Mouse (Mus musculus) embryo, embryonic 9.5 days (tissue): Measurements from ENCODE around the gene Dmbt1.
"Not testable (repeated sequence)": the region's sequence is repeated elsewhere in the genome, so short reads cannot be mapped to it uniquely, and the experiment has no call there.

Experiments used
- DNase-seq: peaks from one replicate; pipeline ENCODE4 v3.0.0-alpha.2; 2017; ENCODE audit errors: extremely low spot score

Dmbt1 gene

GRCm38 (mm10) chr7:131031755-131032154, at the start of gene Dmbt1:
Gene Dmbt1, plus strand, starts transcription at chr7:131032053.
- DNase-seq = no peak

DNA sequence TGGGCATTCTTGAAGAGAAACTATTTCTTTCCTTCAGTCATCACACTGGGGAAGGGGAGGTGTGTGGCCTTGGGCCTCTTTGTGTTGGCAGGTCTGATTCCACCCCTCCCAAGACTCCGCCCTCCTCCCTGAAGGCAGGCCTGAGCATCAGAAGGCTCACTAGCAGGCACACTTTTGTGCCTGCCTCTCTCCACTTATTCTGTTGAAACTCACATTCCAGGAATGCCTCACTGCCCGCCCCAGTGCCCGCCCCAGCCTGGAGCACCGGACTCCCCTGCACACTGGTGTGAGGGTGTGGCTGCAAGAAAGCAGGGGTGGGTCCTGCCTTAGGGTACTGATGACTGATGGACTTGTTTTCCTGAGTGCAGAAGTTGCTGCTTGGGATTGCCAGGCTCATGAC, 49.5 kb upstream of the Dmbt1 start:
- peak; percentile 51 for DNase-seq

DNA sequence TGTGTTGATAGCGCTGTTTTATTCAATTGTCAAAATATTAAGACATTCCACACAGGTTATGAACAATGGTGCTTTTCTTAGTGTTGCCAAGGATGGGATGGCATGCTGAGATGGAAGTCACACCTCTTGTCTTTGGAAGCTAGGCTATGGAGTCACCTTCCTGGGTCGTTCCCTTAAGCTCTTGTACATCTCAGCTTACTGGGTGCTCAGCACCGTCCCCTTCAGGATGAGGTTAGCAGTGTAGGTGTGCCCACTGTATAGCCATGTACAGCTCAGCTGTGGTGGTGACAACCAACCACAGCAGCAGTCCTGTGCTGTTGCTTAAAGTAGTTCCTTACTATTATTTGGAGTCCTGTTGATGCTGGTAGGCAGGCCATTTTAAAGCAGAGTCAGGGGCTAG, 49.0 kb upstream of the Dmbt1 start:
- DNase-seq = no peak

DNA sequence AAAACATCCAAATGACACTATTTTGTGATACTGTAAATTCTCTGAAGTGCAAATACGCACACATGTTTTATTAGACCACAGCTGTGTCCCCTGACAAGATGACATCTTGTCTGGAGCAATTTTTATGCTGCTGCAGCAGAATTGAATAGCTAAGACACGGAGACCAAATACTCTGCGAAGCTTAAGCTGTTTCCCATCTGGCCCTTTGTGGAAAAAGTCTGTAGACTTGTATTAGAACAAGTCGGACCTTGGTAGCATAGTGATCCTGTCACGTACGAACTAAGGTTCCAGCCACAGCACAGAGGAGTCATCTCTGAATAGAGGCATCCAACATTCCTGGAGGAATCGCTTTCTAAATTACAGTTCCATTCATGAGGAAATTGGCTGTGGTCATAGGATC, 47.6 kb upstream of the Dmbt1 start:
- no peak for DNase-seq

DNA sequence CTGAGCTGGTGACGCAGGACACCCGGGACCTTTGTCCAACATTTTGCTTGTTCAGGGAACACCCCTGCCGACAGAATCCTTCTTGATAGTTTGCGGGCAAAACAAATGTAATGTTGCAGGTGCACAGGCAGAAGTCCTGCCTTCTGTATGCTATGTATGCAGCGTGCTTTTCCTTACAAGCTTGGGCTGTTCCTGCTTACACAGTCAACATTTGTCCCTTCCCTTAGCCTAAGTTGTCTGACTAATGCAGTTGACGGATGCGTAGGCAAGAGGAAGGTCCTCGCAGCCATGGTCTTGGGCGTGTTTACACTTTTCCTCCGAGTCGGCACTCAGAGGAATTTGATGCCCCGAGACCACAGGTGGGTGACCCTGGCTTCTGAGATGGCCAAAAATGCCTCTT, 46.7 kb upstream of the Dmbt1 start:
- no peak for DNase-seq

- DNase-seq = no peak
Measured at GRCm38 (mm10) chr7:130985716-130986115, 46.1 kb upstream of the Dmbt1 start.

GRCm38 (mm10) chr7:130988146-130988545, 43.7 kb upstream of the Dmbt1 start:
- DNase-seq = no peak

- DNase-seq = no peak
Measured at GRCm38 (mm10) chr7:130989371-130989770, 42.5 kb upstream of the Dmbt1 start.

DNA sequence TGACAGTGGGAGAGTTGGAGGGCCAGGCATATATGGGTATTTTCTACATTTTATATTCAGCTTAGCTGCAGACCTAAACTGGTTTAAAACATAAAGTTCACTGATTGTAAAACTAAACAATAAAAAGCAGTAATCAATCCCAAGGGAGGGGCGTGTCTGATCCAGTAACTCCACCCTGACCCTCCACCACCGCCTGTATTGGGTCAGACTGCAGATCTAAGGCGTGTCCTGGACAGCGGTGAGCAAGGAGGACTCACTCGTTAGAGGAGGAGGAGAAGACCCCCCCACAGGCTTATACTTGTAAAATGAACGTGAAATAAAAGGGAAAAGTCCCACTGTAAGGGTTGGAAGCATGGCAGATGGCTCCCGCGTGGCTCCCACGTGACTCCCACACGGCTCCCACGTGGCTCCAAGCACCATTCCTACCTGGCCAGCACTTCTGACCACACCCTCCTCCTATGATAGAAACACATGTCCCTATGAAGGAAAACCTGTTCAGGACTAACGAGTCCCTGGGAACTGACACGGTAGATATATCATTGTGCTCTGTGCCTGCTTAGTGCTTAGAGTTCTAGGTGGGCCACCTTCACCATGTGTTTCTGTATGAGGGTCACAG, 40.6 kb upstream of the Dmbt1 start:
- no peak for DNase-seq

DNA sequence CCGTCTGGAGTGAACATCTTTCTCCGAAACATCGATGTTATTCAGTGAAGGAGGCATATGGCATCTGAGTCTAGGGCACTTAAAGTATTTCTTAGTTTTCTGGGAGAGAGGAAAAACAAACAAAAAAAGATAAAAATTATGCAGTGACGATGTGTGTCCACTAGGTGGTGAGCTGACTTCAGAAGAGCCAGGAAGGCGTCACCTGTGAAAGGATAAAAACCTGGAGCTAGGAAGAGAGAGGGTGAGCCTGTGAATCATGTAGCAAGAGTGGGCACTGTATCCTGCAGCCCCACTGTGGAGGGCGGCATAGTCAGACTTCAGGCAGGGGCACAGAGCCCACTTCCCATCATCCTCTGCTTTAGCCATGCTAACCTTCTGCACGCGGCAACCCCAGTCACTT, 37.9 kb upstream of the Dmbt1 start:
- no peak for DNase-seq

- DNase-seq = no peak
Measured at GRCm38 (mm10) chr7:131001976-131002726, 29.7 kb upstream of the Dmbt1 start.

GRCm38 (mm10) chr7:131004071-131004470, 27.8 kb upstream of the Dmbt1 start:
- no peak for DNase-seq

DNA sequence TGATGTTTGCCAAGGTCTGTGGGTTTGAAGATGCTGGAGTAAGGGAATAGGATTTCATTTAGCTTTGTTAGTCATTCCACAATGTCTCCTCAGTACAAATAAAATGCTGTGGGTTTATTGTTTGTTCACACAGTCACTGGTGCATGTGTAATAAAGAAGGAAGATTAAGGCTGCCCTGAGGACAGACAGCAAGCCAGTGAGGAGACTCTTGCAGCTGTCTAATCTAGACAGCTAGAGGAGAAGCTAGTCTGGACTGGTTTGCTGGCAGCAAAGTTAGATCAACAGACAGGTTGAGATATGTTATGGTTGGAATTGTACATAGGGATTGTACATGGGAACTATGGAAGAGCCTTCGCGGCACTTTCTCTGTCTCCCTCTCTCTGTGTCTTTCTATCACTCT, 24.6 kb upstream of the Dmbt1 start:
- no peak for DNase-seq

GRCm38 (mm10) chr7:131009178-131009577, 22.7 kb upstream of the Dmbt1 start:
- no peak for DNase-seq

- no peak for DNase-seq
Measured at GRCm38 (mm10) chr7:131011901-131012300, 20.0 kb upstream of the Dmbt1 start.

GRCm38 (mm10) chr7:131019181-131019580, 12.7 kb upstream of the Dmbt1 start:
- DNase-seq = no peak

GRCm38 (mm10) chr7:131024807-131025206, 7.0 kb upstream of the Dmbt1 start:
- DNase-seq = no peak

- no peak for DNase-seq
Measured at GRCm38 (mm10) chr7:131027557-131027956, 4.3 kb upstream of the Dmbt1 start.

GRCm38 (mm10) chr7:131036396-131036795, 4.5 kb downstream of the Dmbt1 start:
- no peak for DNase-seq

DNA sequence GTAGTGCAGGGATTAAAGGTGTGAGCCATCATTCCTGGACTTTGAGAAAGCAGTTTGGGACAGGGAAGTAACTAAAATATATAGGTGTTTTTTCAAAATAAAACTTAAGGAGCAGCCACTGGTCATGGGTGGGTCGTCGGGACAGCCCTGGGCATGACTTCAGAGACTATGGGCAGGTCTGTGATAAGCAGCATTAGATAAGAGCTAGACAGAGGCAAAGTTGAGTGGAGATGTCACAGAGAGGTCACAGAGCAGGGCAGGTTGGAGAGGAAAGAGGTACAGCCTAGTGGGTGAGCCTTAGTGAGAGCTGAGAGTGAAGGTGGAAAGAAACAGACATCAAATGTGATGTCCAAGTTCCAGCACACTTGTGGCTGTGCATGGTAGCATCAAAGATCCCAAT, 5.2 kb downstream of the Dmbt1 start:
- no peak for DNase-seq

DNA sequence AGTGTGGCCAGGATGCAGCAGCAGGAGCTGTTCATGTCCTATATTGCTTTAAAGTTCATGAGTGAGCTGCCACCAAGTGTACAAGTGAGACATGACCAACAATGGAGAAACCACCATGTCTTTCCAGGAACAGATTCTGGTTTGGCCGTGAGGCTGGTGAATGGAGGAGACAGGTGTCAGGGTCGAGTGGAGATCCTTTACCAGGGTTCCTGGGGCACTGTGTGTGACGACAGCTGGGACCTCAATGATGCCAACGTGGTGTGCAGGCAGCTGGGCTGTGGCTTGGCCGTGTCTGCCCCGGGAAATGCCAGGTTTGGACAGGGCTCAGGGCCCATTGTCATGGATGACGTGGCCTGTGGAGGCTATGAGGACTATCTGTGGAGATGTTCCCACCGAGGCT, 8.9 kb downstream of the Dmbt1 start:
- DNase-seq = not testable (repeated sequence)

DNA sequence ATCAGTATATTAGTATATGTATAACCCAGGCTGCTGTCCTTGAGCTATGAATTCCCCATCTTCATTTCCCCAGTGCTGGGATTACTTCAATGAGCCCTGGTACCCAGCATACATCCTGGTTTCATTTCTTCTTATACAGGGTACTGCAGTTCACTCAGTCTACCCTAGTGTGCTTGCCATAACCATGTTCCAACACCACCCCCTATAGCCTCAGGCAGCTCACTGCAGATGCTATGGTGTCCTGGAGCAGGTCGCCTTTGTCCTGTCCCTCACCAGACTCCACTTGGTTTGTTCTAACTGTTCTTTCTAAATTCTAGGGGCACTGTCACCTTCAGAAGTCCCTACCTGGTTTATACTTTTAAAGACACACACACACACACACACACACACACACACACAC, 10.8 kb downstream of the Dmbt1 start:
- DNase-seq = no peak

DNA sequence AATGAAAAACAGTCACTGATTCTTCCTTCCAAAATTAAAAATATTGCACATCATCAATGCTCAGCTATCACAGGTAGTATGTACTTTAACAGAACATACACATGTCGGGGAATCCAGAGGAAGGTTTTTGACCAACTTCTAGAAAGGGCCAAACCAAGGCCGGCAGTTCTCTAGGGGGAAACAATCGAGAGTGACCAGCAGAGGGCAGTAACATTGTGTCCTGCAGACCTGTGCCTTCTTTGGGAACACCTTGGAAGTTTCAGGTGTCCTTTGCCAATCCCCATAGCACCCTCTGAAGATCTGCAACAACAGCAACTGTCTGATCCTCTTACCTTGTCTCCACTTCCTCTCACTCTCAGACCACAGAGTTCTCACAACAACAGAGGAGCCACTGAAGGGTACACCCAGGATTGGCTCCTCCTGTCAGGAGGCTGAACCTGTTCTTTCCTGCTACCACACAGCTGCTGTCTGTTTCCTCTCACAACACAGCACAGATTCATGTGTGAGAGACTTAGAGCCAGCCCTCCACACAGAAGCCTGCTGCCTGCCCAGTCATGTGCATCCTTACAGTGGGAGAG, 13.5 kb downstream of the Dmbt1 start:
- DNase-seq = not testable (repeated sequence)
